Mouse (Mus musculus): ENCODE data around the gene Socs1.

DNA sequence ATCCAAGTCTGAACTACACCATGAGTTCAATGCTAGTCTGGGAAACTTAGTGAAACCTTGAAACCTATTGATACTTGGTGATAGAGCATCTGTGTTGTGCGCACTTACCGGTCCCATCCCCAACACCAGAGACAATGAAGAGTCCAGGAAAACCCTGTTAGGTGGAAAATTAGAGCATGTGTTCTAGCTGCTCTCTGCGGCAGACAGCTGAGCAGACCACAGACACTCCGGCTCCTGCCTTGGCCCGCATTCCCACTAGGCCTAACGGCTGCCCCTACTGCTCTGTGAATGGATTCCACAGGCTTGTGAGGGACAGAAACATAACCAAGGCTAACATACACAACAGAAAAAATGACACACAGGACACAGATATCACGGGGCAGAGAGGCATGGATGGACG is 11.8 kb downstream of the Socs1 start:
- TF ChIP-seq CTCF (IDR thresholded peaks at IDR 0.05; ENCODE audit: low read depth): no peak
- TF ChIP-seq EP300 (IDR thresholded peaks at IDR 0.05; ENCODE audit: low read depth): no peak

All from liver, postnatal 0 days (tissue).